22 mouse cellular contexts compared by ENCODE assay signal in the genomic region with DNA sequence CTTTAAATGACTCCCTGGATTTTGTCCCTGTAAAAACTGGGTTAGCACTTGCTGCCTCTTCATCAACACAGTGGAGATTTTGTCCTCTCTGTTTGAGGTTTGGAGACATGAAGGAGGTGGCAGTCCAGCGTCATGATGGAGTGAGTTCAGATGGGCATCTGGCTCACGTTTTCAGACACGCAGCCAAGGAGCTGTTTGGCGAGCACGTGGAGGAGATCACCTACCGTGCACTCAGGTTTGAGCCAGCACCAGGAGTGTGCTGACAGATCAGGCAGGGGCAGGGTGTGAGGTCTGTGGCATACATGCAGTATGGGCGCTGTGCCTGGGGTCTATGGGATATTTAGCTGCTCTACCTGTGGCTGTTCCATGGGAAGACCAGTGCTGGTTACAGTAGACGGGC. TPM values are rescaled to one million over a fixed set of nuclear protein-coding genes. Genes with fewer than 3 reads are reported as not detected.
DNase-seq lines count a peak whose midpoint lies in the region; ATAC-seq and TF ChIP-seq lines count a peak whose summit lies in the region.
"Had no signal": no experiment of that assay in that cellular context is flagged by ENCODE, and none has a peak within 500 bp of the region (broad histone marks: within the 10 kb centered on the region; RNA-seq: fewer than 3 reads in every experiment).

No protein-coding gene starts in this region.

- H3K9me3 ChIP-seq in liver, embryonic 12.5 days (replicated peaks) = no peaks in the 10 kb centered on the region
- H3K9me3 ChIP-seq in megakaryocyte, embryonic 14.5 days = no peaks in the 10 kb centered on the region
- H3K9me3 ChIP-seq: G1E had no signal

- WGBS in liver, adult 2 months = 52% methylated on average over 8 of the region's 8 CpGs
- 89% methylated on average over 8 of the region's 8 CpGs for WGBS in liver, embryonic 12.5 days (ENCODE audit: insufficient replicate concordance)

- H3K27me3 ChIP-seq in liver, adult 2 months (ENCODE audit: control insufficient read depth, insufficient read depth, low read length) = no peaks in the 10 kb centered on the region
- no peaks in the 10 kb centered on the region for H3K27me3 ChIP-seq in liver, embryonic 12.5 days (replicated peaks)
- H3K27me3 ChIP-seq in megakaryocyte, embryonic 14.5 days (replicated peaks) = no peaks in the 10 kb centered on the region
- H3K27me3 ChIP-seq: CH12.LX, Patski had no signal

- TF ChIP-seq POLR2A in liver, adult 2 months (IDR thresholded peaks at IDR 0.05; ENCODE audit: extremely low read depth, insufficient read depth, low read length) = no peak

- no peaks in the 10 kb centered on the region for H3K79me2 ChIP-seq in liver, adult 2 months (ENCODE audit: control insufficient read depth, insufficient read depth, low read length)

- H3K36me3 ChIP-seq in liver, adult 2 months (ENCODE audit: control insufficient read depth, insufficient read depth, low read length) = peaks cover 83% of the 10 kb centered on the region
- peaks cover 98% of the 10 kb centered on the region for H3K36me3 ChIP-seq in liver, embryonic 12.5 days
- H3K36me3 ChIP-seq in megakaryocyte, embryonic 14.5 days (replicated peaks; ENCODE audit: low read length) = peaks cover 99% of the 10 kb centered on the region

- DNase-seq in cerebellum, postnatal 10 days = peak; percentile 47 to 63
- no peak for DNase-seq in cerebellum, adult 11-12 months
- DNase-seq in cerebellum, postnatal 14 days = peak; percentile 49 to 53
- no peak for DNase-seq in cerebellum, adult 8-10 months
- peak; percentile 83 for DNase-seq in liver, adult 2 months (ENCODE audit: extremely low read depth, low read depth, low spot score)
- DNase-seq: adrenal gland, adult 2 months; adrenal gland, adult 8-10 months; adrenal gland, postnatal 10 days; adrenal gland, postnatal 14 days; adrenal gland, postnatal 25 days; adrenal gland, postnatal 36 days; B cell, adult 2 months; cerebellum, adult 11 months; cerebellum, adult 18-20 months had no signal

- no peak for TF ChIP-seq CTCF in liver, adult 2 months (IDR thresholded peaks at IDR 0.05; ENCODE audit: low read depth, low read length)

- H3K4me3 ChIP-seq in liver, adult 2 months (ENCODE audit: insufficient read depth, low read depth, low read length) = no peak overlapping the region
- H3K4me3 ChIP-seq in liver, embryonic 12.5 days = no peak overlapping the region
- peak overlapping the region; percentile 50 for H3K4me3 ChIP-seq in megakaryocyte, embryonic 14.5 days (replicated peaks)

- no peak overlapping the region for H3K4me2 ChIP-seq in liver, embryonic 12.5 days

- ATAC-seq in liver, embryonic 12.5 days = no peak
- ATAC-seq in megakaryocyte, adult 5-6 weeks (ENCODE audit: poor library complexity, severe bottlenecking) = no peak
- ATAC-seq: activated CD4-positive, CD25-positive, alpha-beta regulatory T cell, adult 4 months; CD4-positive, CD25-positive, alpha-beta regulatory T cell, adult 4 months; Patski had no signal

- H3K9ac ChIP-seq in liver, adult 2 months (ENCODE audit: low read depth, low read length) = no peak overlapping the region
- no peak overlapping the region for H3K9ac ChIP-seq in liver, embryonic 12.5 days

- H3K27ac ChIP-seq in liver, adult 2 months (replicated peaks; ENCODE audit: insufficient read depth, low read depth, low read length) = no peak overlapping the region
- no peak overlapping the region for H3K27ac ChIP-seq in liver, embryonic 12.5 days

- H3K4me1 ChIP-seq in liver, adult 2 months (ENCODE audit: control insufficient read depth, insufficient read depth, low read length) = no peaks in the 10 kb centered on the region
- no peaks in the 10 kb centered on the region; the same call in none of the 2 replicates for H3K4me1 ChIP-seq in liver, embryonic 12.5 days
- peaks cover 38% of the 10 kb centered on the region for H3K4me1 ChIP-seq in megakaryocyte, embryonic 14.5 days

RNA-seq across cellular contexts. Expression of a gene that starts 9.6 kb away (rescaled TPM):
- total RNA-seq in liver, adult 2 months (2014; rRNA removed) = 4.3 and 6.4 TPM in 2 replicates
- 12.2 and 17.5 TPM in 2 replicates for polyA plus RNA-seq in liver, adult 2 months (2012; rRNA removed)
- 6.2 and 6.5 TPM in 2 replicates for polyA plus RNA-seq in liver, embryonic 12.5 days (2016; fragmentation: Nextera tagmentation; extraction: Ambion mirVana)
- 24.9 and 43.6 TPM in 2 replicates for polyA plus RNA-seq in megakaryocyte, embryonic 14.5 days (2012; ENCODE audit: insufficient read depth, low replicate concordance)
- 16.3 and 17.8 TPM in 2 replicates for total RNA-seq in megakaryocyte, adult 5-6 weeks (2015)
- 16.9 and 24.8 TPM in 2 replicates for total RNA-seq in megakaryocyte, adult 5-6 weeks (2017)

RNA-seq across cellular contexts. Expression of a gene that starts 13.1 kb away (rescaled TPM):
- total RNA-seq in liver, adult 2 months (2014; rRNA removed) = 39.8 and 44.3 TPM in 2 replicates
- 39.5 and 45.3 TPM in 2 replicates for polyA plus RNA-seq in liver, adult 2 months (2012; rRNA removed)
- 120 and 121 TPM in 2 replicates for polyA plus RNA-seq in liver, embryonic 12.5 days (2016; fragmentation: Nextera tagmentation; extraction: Ambion mirVana)
- polyA plus RNA-seq in megakaryocyte, embryonic 14.5 days (2012; ENCODE audit: insufficient read depth, low replicate concordance) = 10.2 and 13.3 TPM in 2 replicates
- 16.9 and 18.3 TPM in 2 replicates for total RNA-seq in megakaryocyte, adult 5-6 weeks (2015)
- 32.1 and 35.8 TPM in 2 replicates for total RNA-seq in megakaryocyte, adult 5-6 weeks (2017)

RNA-seq across cellular contexts. Expression of a gene that starts 21.1 kb away (rescaled TPM):
- 8.0 TPM in 2 replicates for total RNA-seq in liver, adult 2 months (2014; rRNA removed)
- 8.2 and 10.9 TPM in 2 replicates for polyA plus RNA-seq in liver, adult 2 months (2012; rRNA removed)
- 22.4 and 25.2 TPM in 2 replicates for polyA plus RNA-seq in liver, embryonic 12.5 days (2016; fragmentation: Nextera tagmentation; extraction: Ambion mirVana)
- polyA plus RNA-seq in megakaryocyte, embryonic 14.5 days (2012; ENCODE audit: insufficient read depth, low replicate concordance) = 1.1 and 9.5 TPM in 2 replicates
- total RNA-seq in megakaryocyte, adult 5-6 weeks (2015) = 65.8 and 70.5 TPM in 2 replicates
- total RNA-seq in megakaryocyte, adult 5-6 weeks (2017) = 59.2 and 71.8 TPM in 2 replicates

RNA-seq across cellular contexts. Expression of a gene that starts 45.7 kb away (rescaled TPM):
- 5.4 and 7.9 TPM in 2 replicates for total RNA-seq in liver, adult 2 months (2014; rRNA removed)
- polyA plus RNA-seq in liver, adult 2 months (2012; rRNA removed) = 8.2 and 8.6 TPM in 2 replicates
- 16.7 and 17.0 TPM in 2 replicates for polyA plus RNA-seq in liver, embryonic 12.5 days (2016; fragmentation: Nextera tagmentation; extraction: Ambion mirVana)
- 4.5 and 7.6 TPM in 2 replicates for polyA plus RNA-seq in megakaryocyte, embryonic 14.5 days (2012; ENCODE audit: insufficient read depth, low replicate concordance)
- 7.0 and 11.7 TPM in 2 replicates for total RNA-seq in megakaryocyte, adult 5-6 weeks (2015)
- 2.0 and 5.5 TPM in 2 replicates for total RNA-seq in megakaryocyte, adult 5-6 weeks (2017)

RNA-seq across cellular contexts. Expression of a gene that starts 46.0 kb away (rescaled TPM):
- 6.1 and 7.5 TPM in 2 replicates for total RNA-seq in liver, adult 2 months (2014; rRNA removed)
- 7.4 and 11.6 TPM in 2 replicates for polyA plus RNA-seq in liver, adult 2 months (2012; rRNA removed)
- polyA plus RNA-seq in liver, embryonic 12.5 days (2016; fragmentation: Nextera tagmentation; extraction: Ambion mirVana) = 3.5 and 3.7 TPM in 2 replicates
- 3.7 and 4.2 TPM in 2 replicates for polyA plus RNA-seq in megakaryocyte, embryonic 14.5 days (2012; ENCODE audit: insufficient read depth, low replicate concordance)
- total RNA-seq in megakaryocyte, adult 5-6 weeks (2015) = 1.5 and 3.1 TPM in 2 replicates
- 3.6 and 3.9 TPM in 2 replicates for total RNA-seq in megakaryocyte, adult 5-6 weeks (2017)

Comparison
In these comparisons a context has a peak if more than half of its experiments do, and no peak if none do; other contexts are left out.
1. DNase-seq: peak in cerebellum, postnatal 10 days (2 of 2), cerebellum, postnatal 14 days (2 of 2) and liver, adult 2 months (single experiment); none in cerebellum, adult 11-12 months (single experiment) and cerebellum, adult 8-10 months (single experiment).